Mouse (Mus musculus) bone marrow macrophage, adult 2 months (primary cell): Measurements from ENCODE around the gene Ei24. TPM values are rescaled to one million over a fixed set of nuclear protein-coding genes. Genes with fewer than 3 reads are reported as not detected.
A peak's percentile ranks its signal among the peaks of the same experiment; 100 is the strongest.

Experiments
- H3K27ac ChIP-seq: 2 replicates; pipeline ENCODE4 v1.5.1; 2012; ENCODE audit warnings: low read depth, low read length; ENCODE audit not compliant: insufficient read depth
- H3K4me1 ChIP-seq: 2 replicates; pipeline ENCODE4 v1.6.1; 2012; ENCODE audit warnings: low read length; ENCODE audit not compliant: control insufficient read depth, insufficient read depth
- H3K4me3 ChIP-seq: 2 replicates; pipeline ENCODE4 v1.5.1; 2012; ENCODE audit warnings: mild to moderate bottlenecking, low read length, moderate library complexity; ENCODE audit not compliant: insufficient read depth
- CTCF ChIP-seq: IDR thresholded peaks from 2 replicates; pipeline ENCODE4 v1.5.1; 2012; ENCODE audit warnings: low read depth, mild to moderate bottlenecking, low read length, moderate library complexity
- POLR2A ChIP-seq: IDR thresholded peaks from 2 replicates; pipeline ENCODE4 v1.6.1; 2012; ENCODE audit warnings: mild to moderate bottlenecking, low read depth, low read length, borderline replicate concordance
- polyA plus RNA-seq: library from polyadenylated mRNA; stranded (reverse); fragments of >200 nt; gene quantifications from 2 replicates; pipeline ENCODE4 v1.2.4, GENCODE M21; 2012; ENCODE audit not compliant: missing spikeins, insufficient read depth, insufficient read length

Gene Ei24
- polyA plus RNA-seq, result 58.8 and 66.2 TPM in 2 replicates

DNA sequence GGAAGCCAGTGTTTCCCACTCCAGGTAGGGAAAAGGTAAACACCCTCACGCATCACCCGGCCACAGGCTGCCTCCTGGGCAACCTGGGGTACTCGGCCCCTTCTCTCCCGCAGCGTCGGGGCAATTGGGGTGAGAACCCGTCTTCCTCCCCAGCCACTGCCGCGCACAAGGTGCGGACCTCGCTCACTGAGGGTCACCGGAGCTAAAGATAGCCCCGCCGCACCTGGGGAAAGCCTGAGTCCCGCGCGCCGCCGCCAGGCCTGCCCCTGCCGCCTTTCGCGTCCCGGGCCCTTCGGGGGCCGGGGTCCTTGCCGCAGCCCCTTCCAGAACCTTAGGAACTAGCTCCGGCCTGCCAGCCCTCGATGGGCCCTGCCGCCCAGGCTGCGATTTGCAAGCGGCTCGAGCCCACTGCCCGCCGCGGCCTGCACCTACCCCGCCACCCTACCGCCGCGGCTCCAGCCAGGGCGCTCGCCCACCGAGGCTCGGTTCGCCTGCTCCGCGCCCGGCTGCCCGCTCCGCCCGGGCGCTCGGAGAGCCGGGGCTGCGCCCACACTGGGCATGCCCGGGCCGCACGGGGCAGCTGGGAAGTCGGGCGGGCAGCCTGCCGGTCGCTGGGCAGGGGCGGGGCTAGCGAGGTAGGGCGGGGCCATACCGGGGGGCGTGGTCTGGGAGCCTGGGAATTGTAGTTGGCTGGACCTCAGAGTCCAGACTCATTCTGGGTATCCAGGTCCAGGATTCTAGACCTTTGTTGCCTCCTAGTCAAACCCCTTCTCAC is at the start of gene Ei24:
Ei24 (minus strand) TSS at position 613 of the 775 bp plus-strand sequence.
- TF ChIP-seq CTCF (no peak), POLR2A (peak; percentile 87)
- Histone ChIP-seq H3K4me1 (peaks cover 11% of the 10 kb centered on the region), H3K4me3 (peak within 1 kb of the TSS; percentile 95), H3K27ac (0 out of 2 replicates have a peak within 1 kb of the TSS, but pooled peaks have one; percentile 11)

DNA sequence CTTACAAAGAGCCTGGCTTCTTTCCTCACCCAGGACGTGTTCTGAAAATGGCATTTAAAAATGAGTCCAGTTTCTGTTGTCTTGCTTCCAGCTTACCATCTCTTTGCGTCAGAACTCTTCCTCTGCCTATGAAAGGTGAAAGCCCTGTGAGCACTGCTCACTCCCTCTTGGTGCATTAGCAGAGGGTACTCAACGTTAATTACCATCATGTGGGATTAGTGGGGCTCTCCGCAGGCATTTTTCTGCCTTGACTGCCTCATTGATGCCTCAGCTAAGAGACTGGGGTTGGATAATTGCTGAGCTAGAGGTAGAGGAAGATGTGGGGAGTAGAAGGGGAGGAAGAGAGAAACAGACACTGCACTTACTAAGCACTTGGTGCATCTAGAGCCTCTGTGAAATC is 49.2 kb upstream of the Ei24 start:
- no peaks in the 10 kb centered on the region for H3K4me1 ChIP-seq
- no peak overlapping the region for H3K27ac ChIP-seq
- TF ChIP-seq CTCF (no peak), POLR2A (no peak)
- H3K4me3 ChIP-seq, result no peak overlapping the region

DNA sequence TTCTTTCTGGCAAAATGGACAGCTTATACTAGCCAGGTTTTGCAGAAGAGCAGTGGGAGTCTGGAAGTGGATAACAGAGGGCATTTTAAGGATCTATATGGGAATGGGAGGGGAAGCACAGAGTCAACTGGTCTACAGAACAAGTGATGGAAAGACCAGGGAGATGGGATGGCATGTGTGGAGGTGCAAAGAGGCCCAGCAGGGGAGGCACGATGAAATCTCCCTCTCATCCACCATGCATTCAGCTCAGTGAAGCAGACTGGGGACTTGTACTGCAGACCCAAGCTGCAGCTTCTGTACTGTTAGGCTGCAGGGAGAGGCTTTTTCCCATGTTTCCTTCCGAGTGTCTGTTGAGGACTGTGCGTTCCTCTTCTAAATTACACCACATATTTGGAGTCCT is 36.7 kb upstream of the Ei24 start:
- Histone ChIP-seq H3K27ac (no peak overlapping the region), H3K4me1 (no peaks in the 10 kb centered on the region), H3K4me3 (no peak overlapping the region)
- TF ChIP-seq POLR2A (no peak), CTCF (no peak)

DNA sequence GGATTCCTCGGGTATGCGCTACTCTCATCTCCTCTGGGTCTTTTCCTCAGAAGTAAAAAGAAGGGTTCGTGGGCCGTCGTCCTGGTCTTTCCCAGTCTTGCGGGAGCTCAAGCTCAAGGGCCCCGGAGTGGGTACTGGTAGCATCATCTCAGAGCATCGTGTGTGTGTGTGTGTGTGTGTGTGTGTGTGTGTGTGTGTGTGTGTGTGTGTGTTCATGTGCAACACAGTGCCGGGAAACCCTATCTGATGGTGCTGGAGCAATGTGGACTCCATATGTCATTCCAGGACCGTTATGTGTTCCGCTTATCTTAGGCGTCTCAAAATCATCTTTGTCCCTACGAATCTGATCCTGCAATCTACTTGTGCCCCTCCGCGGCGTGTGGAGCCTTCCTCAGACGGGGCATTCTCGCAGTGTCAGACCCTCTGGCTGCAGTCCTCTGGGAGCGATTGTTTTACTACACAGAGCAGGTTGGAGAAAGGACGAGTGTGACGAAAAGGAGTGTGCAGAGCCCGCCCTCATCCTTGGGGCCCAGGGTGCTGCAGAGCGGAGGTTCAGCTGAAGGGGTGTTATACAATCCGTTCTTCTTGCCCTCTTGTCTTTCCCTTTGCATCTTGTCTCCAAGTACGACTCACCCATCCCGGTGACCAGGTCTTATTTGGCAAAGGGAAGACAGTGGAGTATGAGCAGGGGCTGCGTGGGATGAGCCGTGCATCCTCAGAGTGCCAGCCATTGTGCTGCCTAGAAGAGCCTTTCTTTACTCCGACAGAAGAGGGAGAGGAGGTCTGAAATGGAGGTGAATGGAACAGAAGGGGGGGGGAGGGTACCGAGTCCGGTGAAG is 36.1 kb upstream of the Ei24 start:
- Histone ChIP-seq H3K4me1 (no peaks in the 10 kb centered on the region), H3K4me3 (no peak overlapping the region), H3K27ac (no peak overlapping the region)
- TF ChIP-seq POLR2A, result no peak
- no peak for TF ChIP-seq CTCF

DNA sequence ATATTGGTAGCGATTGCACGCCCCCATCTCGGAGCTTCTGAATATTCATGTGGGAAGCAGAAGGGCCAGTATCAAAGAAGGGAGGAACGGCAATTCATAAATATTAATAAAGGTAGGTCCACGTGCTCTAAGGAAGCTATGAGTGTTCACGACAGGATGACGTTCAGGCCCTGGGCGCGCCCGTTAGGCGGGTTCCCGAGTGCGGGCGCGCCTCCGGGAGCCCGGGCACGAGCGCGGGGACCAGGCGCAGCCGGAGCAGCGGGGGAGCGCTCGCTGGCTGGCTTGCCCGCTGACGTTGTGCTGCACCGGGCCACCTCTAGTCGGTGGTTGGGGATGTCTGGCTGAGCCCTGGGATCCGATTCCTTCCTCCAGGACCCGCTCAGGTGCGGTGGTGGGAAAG is 35.3 kb upstream of the Ei24 start:
- H3K27ac ChIP-seq, result no peak overlapping the region
- H3K4me1 ChIP-seq, result no peaks in the 10 kb centered on the region
- peak overlapping the region; percentile 49 for H3K4me3 ChIP-seq
- no peak for TF ChIP-seq POLR2A
- TF ChIP-seq CTCF, result no peak

DNA sequence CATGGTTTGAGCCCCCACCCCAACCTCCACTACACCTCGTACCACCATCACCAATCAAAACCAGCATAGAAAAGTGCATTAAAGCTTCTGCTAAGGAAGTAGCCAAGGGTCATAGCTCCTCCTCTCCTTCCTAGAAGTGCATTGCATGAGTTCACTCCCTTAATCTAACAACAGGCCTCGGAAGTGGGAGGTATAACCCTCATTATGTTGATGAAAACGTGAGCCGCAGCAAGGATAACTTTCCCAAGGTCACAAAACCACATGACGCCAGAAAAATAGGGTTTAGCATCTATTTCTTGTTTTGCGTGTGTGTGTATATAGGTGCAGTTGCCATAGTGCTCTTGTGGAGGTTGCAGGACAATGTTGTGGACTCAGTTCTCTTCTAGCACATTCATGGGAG is 34.2 kb upstream of the Ei24 start:
- H3K27ac ChIP-seq, result no peak overlapping the region
- TF ChIP-seq POLR2A (no peak), CTCF (no peak)
- H3K4me1 ChIP-seq, result no peaks in the 10 kb centered on the region
- H3K4me3 ChIP-seq, result no peak overlapping the region

DNA sequence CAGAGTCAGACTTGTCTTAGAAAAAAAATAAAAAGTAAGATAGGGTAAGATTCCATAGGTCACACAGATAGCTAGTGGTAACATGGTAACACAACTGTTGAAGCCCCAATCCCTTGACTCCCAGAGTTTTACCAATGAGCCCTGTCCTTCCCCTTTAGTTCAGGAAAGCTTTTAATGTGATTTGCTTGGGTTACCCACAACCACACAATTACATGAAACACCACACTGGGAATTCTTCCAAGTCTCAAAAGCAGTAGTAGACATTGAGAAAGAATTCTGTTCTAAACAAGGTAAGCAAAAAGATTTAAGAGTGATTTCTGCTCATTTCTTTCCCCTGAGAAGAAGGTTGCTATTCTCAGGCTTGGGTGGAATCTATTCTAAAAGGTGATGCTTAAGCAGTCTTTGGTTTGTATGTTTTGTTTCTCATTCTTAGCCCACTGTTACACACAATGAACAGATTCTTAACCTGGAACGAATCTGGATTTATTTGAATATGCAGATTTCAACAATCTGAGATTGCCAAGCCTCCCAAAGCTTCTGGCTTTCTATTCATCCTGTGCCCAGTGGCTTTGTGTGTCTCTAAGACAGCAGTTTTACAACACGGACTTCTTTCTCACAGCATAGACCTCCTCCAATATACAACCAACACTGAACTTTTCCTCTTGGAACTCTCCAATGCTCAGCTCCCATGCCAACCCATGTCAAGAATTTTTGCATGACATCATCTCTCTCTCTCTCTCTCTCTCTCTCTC is 29.6 kb upstream of the Ei24 start:
- Histone ChIP-seq H3K27ac (no peak overlapping the region), H3K4me1 (no peaks in the 10 kb centered on the region), H3K4me3 (no peak overlapping the region)
- TF ChIP-seq CTCF (no peak), POLR2A (no peak)

DNA sequence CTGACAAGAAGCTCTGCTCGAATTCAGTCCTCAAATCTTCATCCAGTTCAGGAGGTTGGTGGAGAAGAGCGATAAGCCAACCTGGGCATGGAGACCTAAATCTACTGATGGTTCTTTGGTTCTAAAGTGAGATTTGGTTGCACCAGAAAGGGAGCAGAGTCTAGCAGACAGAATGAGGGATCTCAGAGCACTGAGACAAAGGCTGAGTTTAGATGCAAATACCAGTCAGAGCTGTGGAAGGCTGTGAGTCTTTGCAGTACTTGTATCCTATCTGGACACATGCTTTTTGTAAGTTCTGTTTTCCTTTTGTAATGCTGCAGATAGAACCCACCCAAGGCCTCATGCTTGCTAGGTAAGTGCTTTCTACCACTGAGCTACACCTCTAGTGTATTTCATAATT is 24.8 kb upstream of the Ei24 start:
- Histone ChIP-seq H3K4me3 (no peak overlapping the region), H3K4me1 (no peaks in the 10 kb centered on the region), H3K27ac (no peak overlapping the region)
- TF ChIP-seq CTCF (no peak), POLR2A (no peak)

DNA sequence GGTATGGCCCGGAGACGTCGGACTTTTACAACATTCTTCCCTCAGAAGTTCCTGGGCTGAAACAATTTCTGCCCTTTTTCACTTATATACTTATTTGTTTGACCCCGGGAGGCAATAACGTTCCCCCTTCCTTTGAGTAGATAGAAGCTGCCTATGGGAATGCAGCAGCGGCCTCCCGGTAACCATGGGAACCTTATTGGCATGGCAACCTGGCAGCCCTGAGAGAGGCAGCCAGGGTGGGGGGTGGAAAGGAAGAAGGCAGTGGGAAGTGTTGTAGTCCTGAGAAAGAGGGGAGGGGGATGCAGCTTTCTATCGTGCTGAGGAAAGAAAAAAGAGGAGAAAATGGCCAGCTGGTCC is 24.4 kb upstream of the Ei24 start, which contains the start of gene Fez1:
Fez1 (plus strand) TSS at position 221 of the 357 bp plus-strand sequence.
- Histone ChIP-seq H3K27ac (no peak within 1 kb of the TSS), H3K4me3 (no peak within 1 kb of the TSS), H3K4me1 (no peaks in the 10 kb centered on the region)
- TF ChIP-seq CTCF (no peak), POLR2A (no peak)
